Mouse (Mus musculus): Measurements from ENCODE around the gene Ccdc182.

Gene Ccdc182

GRCm38 (mm10) chr11:88281428-88282119, 12.3 kb upstream of the Ccdc182 start:
- no peak for ATAC-seq (ENCODE audit: low TSS enrichment)

DNA sequence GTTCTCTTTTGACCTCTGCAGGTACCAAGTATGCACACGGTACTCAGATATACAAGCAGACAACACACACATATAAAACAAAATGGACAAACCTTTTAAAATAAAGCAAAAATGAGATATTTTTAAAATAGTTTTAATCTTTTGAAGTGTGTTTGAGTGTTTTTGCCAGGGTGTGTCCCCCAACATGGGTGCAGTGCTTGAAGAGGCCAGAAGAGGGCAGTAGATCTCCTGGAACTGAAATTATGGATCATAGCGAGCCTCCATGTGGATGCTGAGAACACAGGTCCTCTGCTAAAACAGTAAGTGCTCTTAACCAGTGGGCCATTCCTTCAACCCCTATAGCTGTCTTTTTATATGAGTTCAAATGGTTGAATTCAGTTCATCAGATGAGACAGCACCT, 11.3 kb upstream of the Ccdc182 start:
- no peak for ATAC-seq (ENCODE audit: low TSS enrichment)

DNA sequence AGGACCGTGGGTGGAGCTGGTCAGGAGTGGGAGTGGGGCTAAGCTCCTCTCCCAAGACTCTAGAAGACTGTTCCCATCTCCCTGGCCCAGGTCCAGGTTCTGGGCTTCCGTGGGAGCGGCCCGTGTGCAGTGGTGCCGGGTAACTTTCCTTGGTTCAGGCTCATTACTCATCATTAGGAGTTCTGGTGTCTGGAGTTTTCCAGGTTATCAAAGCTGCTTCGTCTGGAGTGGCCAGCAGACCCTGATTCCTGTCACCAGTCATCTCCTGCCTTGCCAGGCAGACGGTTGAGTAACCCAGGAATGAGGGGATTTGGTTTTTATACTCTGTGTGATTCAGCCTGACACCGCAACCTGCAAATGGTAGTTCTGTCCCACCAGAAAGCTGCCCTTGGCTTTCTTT, 7.8 kb upstream of the Ccdc182 start:
- no peak for ATAC-seq (ENCODE audit: low TSS enrichment)

- ATAC-seq (ENCODE audit: low TSS enrichment): no peak
Observed at GRCm38 (mm10) chr11:88288400-88288799, 5.5 kb upstream of the Ccdc182 start.

- ATAC-seq (ENCODE audit: low TSS enrichment): no peak
Observed at GRCm38 (mm10) chr11:88288805-88289340, 5.0 kb upstream of the Ccdc182 start.

DNA sequence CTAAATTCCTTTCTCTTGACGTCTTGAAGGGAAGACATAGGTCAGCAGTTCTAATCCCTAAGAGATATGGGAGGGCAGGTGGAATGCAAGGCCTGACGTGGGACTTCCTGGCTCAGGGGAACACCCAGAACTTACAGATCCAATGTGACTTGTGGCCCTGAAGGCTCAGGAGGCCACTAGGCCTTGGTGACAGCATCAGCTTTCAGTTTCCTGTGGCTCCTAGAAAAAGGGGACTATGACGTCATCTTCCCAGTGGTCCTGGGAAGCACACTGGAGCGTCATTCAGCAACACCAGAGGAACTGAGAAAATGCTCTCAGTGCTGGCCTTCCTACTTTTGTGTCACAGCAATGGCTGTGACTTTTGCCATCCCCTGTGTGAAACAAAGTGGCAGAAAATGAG, 2.6 kb upstream of the Ccdc182 start:
- ATAC-seq (ENCODE audit: low TSS enrichment): no peak

- 0 out of 2 replicates have a peak, but pooled peaks have one; percentile 20 for ATAC-seq (ENCODE audit: low TSS enrichment)
Observed at GRCm38 (mm10) chr11:88291688-88292087, 2.2 kb upstream of the Ccdc182 start.

DNA sequence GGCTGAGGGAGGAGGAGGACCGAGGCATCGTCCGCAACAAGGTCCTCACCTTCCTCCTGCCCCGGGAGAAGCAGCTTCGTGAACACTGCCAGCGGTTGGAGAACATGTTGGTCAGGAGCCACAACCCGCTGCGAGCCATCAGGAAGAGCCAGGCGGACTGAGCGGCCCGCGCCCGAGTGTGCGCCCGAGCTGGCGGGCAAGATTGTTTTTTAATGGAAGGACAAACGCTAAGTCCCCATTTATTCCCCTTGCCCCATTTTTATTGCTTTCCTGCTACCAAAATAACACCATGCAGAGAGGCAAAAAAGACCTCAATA, 494 bp downstream of the Ccdc182 start:
- no peak for ATAC-seq (ENCODE audit: low TSS enrichment)

- no peak for ATAC-seq (ENCODE audit: low TSS enrichment)
Observed at GRCm38 (mm10) chr11:88295298-88295697, 1.4 kb downstream of the Ccdc182 start.

GRCm38 (mm10) chr11:88297526-88297925, 3.7 kb downstream of the Ccdc182 start:
- no peak for ATAC-seq (ENCODE audit: low TSS enrichment)

DNA sequence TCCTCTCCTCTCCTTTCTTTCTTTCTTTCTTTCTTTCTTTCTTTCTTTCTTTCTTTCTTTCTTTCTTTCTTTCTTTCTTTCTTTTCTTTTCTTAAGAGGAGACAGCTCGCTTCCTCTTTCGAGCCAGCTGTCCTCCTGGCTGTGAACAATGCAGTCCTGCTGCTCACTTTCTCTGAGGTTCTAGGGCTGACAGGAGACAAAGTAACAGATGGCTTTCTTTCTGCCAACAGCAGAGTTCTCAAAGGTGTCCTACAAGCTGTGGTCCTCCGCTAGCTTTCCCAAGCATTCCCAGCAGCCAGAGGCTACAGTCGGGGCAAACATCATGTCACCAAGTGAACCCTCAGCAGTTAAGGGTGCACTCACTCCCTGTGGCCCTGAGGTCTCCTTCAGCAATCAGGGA, 5.5 kb downstream of the Ccdc182 start:
- ATAC-seq (ENCODE audit: low TSS enrichment): no peak

DNA sequence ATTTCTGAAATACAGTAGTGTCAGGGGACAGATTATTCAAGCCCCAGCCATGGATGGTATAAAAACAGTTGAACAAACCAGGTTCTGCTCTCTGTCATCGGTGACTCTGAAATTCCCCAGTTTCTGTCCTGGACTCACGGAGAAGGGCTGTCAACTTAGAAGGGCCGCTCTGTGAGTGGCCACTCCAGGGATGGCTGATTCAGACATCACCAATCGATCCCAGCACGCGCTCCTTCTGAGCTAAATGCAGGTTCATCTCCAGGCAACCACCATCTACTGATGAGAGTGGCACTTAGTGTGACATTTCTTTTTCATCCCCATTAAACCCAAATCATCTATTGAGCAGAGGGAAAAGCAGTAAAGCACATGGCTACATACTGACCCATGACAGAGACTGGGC, 7.8 kb downstream of the Ccdc182 start:
- ATAC-seq (ENCODE audit: low TSS enrichment): no peak

DNA sequence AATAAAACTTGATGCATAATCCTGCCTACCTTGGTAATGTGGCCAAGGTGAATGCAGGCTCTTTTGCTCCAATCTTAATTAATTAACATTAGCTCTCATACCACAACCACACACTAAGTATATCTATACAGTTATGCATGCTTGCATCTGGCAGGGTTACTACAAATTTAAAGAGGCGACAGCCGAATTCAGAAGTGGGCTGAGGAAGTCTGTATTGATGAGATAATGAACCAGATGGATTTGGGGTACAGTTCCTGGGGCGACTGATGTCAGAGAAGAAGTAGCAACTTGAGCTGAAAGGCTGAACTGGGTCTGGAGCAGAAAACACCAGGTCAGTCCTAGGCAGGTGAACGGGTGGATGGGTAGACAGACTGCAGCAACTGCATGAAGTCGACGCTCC, 11.9 kb downstream of the Ccdc182 start:
- no peak for ATAC-seq (ENCODE audit: low TSS enrichment)

- ATAC-seq (ENCODE audit: low TSS enrichment): no peak
Observed at GRCm38 (mm10) chr11:88307616-88308543, 14.0 kb downstream of the Ccdc182 start.

DNA sequence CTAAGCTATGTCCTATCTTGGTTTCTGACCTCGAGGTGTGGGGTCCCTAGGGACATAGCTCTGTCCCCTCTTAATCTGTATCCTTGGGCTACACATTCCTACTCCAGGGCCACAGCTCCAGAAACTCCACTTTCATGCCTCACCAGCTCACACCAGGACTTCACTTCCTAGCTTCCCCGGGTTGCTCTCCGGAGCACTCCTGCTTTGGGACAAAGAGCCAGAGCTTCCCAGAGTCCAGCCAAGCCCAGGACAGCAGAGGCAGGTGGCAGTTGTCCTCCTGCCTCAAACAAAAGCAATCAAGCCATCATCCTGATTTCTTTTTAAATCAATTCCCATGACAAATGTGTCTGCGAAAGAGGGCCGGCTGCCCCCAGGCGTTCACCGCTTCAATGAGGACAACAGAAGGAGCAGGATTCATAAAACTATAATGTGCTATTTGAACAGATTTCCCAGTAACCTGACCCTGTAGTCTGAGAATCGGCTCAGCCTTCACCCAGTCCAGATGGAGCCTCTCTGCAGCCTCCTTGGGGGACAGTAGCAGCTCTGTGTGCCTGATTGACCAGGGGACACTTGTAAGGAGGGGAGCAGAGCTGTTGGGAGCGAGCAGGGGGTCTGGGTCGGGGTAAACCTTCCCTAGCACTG, 15.3 kb downstream of the Ccdc182 start:
- ATAC-seq (ENCODE audit: low TSS enrichment): no peak

GRCm38 (mm10) chr11:88310773-88311172, 16.9 kb downstream of the Ccdc182 start:
- no peak for ATAC-seq (ENCODE audit: low TSS enrichment)

DNA sequence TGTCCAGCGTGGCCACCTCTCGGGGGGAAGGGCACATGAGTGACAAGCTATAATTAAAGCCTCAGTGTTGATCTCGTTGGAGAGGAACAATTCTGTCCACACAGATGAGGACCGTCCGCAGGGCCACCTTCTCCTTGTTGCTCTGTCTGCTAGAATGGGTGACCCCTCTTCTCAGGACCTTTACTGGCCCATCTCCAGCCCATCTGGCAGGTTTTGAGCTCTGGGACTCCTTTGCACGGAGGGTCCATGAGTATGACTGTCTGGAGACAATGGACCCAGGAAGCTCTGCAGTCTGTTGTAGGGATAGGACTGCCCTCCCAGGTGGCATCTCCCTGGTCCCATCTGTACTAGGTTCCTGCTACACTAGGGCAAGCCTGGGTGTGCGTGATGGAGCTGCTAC, 17.7 kb downstream of the Ccdc182 start:
- no peak for ATAC-seq (ENCODE audit: low TSS enrichment)

DNA sequence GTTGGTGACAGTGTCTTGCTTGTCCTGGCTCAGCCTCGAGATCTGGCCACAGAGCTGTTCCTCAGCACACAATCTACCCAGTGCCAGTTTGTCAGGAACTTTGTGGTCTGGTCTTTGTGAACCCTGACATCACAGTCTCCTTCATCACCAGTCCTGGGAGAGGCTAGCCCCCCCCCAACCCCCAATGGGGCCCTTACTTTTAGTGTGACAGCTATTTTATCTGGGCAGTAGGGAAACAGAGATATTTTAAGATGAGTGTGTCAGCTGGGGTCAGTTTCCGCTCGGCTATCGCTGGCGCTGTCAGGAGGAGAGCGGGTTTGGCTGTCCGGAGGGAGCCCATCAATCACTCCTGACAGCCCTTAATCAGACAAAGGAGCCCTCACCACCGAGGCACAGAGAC, 19.7 kb downstream of the Ccdc182 start:
- no peak for ATAC-seq (ENCODE audit: low TSS enrichment)

DNA sequence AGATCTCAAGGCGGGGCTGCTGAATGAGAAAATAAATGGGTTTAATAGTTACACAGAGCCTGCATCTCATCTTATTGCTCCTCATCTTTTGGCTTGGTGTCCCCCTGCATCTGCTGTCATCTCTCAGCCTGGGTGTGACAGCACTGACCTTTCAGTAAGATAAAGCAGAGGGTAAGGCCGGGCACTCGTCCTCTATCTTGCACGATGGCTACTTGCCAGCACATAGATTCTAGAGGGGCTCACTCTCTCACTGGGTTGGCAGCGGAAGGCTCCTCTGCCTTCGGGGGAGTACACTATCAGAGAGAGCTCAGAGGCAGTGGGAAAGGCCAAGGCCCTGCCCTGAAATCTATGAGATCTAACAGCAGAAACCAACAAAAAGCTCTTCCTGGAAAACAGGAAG, 20.6 kb downstream of the Ccdc182 start:
- no peak for ATAC-seq (ENCODE audit: low TSS enrichment)

- ATAC-seq (ENCODE audit: low TSS enrichment): no peak
Observed at GRCm38 (mm10) chr11:88315393-88315792, 21.5 kb downstream of the Ccdc182 start.

DNA sequence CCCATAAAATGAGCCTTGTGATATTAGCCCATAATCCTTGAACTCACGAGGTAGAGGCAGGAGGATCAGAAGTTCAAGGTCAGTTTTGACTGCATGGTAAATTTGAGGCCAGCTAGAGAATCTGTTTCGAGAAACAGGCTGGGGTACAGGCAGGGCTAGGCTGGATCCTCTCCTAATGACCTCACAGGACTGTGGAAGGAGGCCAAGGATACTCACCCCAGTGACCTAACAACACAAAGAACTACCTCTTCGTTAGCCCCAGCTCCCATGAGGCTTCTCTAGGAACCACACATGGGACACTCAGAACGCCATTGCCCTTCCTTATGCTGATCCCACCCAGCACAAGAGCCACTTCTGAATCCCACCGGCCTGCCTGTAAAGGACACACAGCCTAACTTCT, 25.0 kb downstream of the Ccdc182 start:
- ATAC-seq (ENCODE audit: low TSS enrichment): no peak

DNA sequence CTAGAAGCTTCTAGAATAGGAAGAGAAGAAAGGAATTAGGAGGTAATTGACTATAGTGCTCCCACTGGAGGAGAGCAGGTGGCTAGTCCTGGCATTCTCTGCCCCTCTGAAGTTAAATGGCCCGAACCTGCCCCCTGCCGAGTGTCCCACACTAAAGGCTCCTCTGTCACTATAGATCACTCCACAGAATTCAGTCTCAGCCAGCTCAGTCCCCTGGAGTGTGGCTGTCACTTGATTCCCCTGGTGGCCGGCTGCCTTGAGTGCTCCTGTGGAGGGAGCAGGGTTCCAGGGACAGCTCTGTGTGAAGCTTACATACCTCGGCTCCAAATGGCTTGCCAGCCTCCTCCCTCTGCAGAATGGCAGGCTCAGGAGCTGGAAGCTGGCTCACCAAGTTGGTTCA, 33.2 kb downstream of the Ccdc182 start:
- ATAC-seq (ENCODE audit: low TSS enrichment): no peak

Measured in frontal cortex, adult (tissue).